Mouse (Mus musculus) embryo, embryonic 9.5 days (tissue): ENCODE data around the gene Alk.

Experiments
- DNase-seq: peaks from one replicate; pipeline ENCODE4 v3.0.0-alpha.2; 2017; ENCODE audit errors: extremely low spot score

The Alk gene

DNA sequence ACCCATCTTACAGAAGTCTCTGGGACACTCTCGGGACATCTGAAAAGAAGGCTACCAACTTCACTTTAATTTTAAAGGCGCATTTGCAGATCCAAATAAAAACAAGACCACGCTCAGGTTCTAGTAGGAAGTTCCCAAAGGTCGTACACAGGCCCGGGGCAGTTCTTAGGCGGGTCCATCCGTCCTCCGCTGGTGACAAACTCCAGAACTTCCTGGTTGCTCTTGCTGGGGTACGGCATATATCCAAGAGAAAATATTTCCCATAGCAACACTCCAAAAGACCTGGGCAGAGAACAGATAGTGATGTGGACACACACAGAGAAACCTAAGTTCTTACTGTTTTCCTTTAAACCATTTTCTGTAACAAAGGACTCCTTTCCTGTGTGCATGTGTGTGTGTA lies 729.6 kb downstream of the Alk start:
- DNase-seq = no peak

DNA sequence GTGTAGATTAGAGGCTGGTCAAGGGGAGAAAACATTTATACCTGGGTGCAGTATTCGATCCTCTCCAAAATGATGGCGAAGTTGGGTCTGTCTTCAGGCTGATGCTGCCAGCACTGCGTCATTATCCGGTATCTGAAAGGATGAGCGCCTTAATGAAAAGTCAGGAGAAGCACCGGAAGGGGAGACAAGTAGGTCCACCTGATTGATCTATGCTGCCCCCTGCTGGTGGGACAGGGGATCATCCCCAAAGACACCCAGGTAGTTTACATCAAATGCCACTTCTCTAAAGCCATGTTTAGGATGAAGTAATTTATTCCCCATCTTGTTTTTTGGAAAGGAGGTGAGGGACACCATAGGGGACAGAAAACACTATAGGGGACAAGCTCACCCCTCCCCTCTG lies 730.4 kb downstream of the Alk start:
- DNase-seq = peak; percentile 51

DNA sequence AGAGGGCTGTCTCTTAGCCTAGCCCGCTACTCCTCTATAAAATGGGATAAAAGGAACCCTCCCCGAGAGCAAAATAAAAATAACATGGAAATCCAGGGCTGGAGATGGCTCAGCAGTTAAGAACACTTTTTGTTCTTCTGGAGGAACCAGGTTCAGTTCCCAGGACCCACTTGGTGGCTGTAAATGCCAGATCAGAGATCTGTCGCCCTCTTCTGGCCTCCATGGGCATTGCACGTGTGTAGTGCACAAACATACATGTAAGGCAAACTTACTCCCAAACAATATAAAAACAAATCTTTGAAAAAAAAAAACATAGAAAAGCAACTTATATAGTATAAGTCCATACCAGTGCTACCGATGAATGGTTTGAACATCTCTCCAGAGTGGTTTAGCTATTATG lies 731.5 kb downstream of the Alk start:
- DNase-seq = peak; percentile 14

DNA sequence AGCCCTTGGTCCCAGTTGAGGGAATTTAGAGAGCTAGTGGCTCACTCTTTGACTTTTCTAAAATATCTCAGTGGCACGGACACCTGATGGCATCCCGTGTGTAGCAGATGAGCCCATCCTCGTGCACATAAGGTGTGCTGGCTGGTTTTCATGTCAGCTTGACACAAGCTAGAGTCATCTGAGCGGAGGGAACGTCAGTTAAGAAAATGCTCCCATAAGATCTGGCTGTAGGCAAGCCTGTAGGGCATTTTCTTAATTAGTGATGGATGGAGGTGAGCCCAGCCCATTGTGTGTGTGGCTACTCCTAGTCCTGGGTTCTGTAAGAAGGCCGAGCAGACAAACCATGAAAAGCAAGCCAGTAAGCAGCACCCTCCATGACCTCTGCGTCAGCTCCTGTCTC lies 732.4 kb downstream of the Alk start:
- no peak for DNase-seq

DNA sequence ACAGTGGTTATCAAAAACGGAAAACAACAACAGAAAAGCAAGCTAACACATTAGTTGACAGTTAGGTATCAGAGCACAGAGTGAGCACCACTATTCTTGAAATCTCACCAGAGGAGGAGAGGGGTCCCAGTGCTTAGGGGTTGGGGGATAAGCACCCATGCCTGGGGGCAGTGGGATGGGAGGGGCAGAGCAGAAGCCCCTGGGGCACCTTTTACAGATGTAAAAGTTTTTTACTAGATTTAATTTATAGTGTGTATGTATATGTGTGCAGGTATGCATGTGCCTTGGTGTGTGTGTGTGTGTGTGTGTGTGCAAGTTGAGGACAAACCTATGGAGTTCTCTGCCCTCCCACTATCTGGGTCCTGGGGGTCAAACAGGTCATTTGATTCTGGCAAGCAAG lies 733.8 kb downstream of the Alk start:
- no peak for DNase-seq

DNA sequence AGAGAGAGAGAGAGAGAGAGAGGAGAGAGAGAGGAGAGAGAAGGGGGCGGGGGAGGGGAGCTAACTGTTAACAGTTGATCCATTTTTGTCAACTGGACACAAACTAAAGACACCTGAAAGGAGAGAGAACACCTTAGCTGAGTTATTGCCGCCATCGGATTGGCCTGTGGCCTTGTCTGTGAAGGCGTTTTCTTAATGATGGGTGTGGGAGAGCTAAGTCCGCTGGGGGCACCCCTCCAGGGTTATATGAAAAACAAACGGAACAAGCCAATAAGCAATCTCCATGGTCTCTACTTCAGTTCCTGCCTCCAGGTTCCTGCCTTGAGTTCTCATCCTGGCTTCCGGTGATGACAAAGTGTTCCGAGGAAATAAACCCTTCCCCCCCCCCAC lies 734.2 kb downstream of the Alk start:
- no peak for DNase-seq

DNA sequence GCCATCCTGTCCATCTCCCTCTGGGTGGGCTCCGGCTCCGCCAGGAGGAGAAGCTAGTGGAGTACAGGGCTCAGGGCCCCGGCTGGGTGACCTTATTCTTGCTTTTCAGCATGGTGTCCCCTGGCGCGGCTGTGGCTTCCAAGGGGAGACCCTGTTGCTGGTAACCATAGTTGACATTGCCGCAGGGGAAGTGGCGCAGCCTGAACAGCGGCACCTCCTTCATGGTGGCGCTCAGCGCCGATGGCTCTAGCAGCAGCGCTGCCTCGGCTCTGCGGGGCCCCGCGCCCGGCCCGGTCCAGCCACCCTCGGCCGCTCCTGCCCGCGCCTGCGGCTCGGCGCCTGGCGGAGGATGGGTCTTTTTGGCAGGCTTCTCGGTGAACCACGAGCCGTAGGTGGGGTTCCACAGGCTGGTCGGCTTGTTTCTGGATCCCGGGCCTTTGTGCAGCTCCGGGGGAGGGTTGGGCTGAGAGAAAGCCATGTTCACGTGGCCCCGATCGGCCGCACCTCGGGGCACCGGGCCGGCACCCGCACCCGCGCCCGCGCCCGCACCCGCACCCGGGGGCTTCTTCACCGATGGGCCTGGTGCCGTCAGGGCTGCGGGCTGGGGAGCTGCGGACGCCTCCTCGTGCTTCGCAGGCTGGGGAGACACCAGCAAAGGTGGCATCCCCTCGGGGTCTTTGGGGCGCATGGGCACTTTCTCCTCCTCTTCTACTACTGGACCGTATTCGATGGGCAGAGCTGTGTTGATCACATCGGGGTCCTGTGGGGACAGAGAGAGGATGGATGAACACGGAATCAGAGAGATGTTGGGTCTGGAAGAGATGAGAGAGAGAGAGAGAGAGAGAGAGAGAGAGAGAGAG lies 734.8 kb downstream of the Alk start:
- peak; percentile 70 for DNase-seq

DNA sequence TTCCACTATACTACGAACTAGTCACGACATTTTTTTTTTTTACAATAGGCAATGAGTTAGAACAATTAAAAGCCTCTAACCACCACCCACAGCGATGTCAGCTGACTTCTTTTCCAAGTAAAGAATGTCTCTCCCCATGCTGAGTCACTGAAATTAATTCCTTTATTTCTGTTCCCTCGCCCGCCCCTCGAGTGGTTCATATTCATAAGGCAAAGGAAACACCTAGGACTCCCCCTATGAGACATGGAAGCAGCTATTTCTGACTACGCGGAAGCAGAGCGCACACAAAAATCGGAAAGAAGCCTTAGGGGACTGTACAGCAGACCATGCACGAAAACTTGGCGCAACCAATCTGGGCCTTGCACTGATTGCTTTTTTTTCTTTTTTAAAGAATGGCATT lies 735.6 kb downstream of the Alk start:
- peak; percentile 4 for DNase-seq

DNA sequence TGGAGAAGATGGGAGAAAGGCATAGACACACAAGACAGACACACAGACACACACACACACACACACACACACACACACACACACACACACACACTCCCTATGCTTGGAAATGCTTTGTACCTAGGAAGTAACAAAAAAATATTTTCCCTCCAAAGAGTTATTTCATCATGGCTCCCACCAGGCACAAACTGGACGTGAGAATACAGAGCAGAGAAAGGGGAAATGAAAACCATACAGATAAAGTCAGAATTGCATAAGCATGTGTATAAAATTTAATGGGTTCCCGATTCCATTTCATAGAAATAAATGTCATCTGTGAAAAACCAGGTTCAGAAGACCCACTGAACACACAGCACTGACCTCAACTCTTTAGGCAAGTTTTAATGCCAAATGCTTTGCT lies 736.5 kb downstream of the Alk start:
- DNase-seq = no peak

DNA sequence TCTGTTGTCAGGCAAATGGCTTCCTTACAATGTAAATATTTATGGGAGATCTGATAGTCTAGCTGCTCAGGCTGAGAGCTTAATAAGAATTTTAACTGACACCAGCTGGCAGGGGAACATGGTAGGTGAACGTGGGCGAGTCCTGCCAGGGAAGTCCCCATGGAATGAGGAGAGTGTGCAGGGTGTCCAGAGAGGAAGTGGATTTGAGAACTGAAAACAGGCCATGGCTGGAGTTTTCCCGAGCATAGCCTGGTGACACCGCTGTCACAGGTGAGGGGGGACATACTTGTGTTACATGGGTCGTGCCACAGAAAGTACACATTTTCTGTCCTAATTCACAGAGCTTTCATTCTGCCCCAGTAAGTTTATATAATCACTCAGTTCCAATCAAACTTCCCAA lies 739.0 kb downstream of the Alk start:
- DNase-seq = no peak

DNA sequence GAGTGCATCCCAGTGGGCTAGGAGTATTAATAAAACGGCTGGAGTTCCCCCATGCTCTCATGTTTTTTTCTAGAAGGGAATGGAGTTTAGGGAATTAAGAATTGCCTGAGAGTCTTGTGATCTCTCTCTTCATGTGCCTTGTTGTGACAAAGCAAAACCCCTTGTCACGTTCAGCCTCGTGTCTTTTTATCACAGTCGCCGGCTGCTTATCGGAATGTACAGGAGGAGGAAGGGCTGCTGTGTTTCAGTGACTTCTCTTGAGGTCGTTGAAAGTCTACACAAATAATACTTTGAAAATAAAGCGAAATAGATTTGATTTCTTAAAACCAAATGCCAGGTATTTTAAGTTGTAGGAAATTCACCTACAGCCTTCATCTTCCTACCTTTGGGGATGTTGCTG lies 740.4 kb downstream of the Alk start:
- no peak for DNase-seq

DNA sequence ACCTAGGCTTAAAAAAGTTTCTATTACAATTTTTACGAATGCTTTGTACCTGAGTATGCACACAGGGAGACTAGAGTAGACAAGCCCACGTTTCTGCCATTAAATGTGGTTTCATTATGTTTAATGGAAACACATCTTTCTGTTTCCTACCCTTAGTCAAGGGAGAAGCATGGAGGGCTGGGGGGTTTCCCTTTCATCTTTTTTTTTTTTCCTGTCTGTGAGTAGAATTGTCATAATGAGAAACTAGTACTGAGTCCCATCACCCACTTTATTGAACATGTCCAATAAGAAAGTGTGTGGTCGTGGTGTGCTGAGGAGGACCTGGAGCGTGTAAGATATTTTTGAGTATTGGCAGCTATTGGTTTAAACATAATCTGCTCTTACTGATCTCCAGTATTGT lies 741.5 kb downstream of the Alk start:
- DNase-seq = no peak

DNA sequence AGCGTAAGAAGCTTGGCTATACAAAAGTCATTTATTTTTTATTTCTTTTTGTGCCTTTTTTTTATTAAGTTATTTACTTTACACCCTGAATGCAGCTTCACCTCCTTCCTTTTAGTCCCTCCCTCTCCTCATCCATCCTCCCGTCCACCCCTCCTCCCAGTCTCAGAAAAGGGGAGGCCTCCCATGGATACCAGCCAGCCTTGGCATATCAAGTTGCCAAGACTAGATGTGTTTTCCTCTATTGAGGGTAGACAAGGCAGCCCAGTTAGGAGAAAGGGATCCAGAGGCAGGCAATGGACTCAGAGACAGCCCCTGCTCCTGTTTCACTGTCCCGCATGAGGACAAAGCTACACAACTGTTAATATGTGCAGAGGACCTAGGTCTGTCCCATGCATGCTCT lies 742.2 kb downstream of the Alk start:
- no peak for DNase-seq

DNA sequence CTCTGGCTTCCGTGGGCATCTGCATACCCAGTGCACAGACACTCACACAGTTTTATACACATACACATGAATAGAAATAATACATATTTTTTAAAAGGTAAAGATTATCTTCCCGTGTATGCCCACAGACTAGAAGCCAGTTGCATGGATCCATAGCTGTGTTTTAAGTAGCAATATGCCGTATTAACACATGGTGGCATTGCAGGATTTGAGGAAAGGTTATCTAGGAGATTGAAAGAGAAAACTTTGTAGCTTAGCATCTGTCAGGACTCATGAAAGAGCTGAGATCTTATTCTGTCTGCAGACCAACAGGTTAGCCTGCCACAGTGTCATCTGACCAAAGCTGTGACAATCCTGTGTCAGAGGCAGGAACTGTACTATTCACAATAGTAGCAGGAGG lies 772.5 kb downstream of the Alk start:
- no peak for DNase-seq

DNA sequence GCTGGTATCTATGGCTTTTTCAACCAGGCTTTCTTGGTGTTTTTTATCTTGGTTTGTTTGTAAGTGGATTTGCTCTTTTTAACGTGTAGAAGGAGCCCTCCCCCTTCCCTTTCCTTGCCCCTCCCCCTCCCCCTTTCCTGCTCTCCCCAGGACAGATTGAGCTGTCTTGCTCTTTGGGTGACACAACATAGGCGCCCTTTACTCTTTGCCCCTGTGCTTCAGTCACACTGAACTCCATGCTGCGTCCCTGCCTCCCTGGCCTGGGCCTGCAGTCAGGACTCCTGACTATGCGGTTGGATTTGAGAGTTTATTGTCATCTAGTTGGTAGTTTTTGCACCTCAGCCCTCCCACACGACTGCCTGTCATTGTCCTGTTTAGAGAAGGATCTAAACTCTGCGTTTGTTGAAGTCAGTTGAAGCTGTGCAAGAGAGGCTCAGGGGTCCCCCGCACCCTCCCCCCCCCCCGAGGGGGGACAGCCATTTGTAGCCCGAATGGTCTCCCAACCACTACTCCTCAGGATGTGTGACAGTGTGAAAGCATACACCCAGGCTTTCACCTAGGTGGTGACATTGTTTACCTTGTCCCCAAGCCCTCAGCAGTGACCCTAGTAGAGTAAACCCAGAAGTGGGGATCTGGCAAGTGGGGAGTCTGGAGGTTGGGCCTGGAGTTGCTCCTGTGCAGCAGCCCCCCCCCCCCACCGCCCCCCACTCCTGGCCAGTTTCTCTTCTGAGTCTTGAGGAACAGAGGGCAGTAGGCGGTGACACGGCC lies 775.6 kb downstream of the Alk start:
- no peak for DNase-seq

DNA sequence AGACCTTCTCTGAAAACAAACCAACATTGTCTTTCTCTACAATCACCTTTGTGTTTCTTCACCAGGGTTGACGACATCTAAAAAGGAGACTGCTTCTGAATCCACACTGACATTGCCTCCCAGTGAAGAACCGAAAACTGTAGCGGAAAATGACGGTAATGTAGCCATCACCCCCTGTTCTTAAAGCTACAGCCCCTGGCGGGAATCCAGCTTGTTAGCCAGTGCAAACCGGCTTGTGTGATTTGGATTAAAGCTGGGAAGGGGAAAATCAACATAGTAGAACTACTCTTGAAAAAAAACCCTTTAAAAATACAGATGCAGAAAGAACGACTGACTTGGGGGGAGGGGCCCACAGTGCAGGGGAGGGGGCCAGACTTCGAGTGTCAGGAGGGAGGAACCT lies 776.8 kb downstream of the Alk start:
- no peak for DNase-seq

DNA sequence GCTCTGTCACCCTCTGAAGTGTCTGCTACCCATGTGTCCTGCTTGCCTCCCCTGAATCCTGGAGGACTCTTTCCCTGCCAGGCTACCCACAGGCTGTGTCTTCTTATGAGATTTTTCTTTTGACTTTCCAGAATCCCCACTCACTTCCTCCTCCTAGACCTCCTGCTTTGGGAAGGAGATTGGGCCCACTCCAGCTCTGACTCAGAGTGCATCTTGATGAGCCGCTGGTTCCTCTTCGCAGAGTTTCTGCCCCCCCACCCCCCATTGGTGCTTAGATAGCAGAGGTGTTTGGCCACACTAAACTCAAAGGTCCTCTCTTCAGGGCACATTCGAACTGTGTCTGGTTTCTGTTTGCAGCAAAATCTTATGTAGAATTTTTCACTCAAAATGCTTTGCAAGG lies 777.8 kb downstream of the Alk start:
- DNase-seq = no peak

DNA sequence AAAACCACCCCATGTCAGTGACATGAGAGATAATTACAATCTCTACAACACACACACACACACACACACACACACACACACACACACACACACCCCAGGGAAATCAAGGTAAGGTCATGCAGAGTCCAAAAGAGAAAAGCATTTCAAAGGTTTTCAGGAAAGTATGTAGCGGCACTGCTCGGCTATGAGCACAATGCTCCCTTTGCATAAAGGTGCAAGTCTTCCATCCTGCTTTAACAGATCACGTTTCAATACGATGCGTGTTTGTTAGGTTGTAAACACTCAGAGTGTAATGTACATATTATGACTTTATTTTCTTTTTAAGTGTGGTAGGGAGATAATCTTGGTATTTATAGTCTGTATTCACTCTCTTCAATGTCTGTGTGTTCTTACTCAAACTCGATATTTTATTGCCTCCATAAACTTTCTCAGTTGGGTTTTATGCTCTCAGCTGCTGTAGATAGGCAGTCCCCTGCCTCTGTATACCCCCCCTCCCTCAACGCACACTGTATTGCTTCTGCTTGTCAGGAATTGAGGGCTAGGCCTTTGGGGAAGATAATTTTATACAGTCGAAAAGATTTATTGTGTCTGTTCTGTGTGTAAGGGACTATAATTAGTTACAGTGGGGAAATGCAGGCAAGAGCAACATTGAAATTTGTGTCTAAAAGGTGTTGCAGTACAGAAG lies 780.7 kb downstream of the Alk start:
- DNase-seq = no peak
